Comparison of ENCODE assay signal across 21 mouse cellular contexts in the genomic region with DNA sequence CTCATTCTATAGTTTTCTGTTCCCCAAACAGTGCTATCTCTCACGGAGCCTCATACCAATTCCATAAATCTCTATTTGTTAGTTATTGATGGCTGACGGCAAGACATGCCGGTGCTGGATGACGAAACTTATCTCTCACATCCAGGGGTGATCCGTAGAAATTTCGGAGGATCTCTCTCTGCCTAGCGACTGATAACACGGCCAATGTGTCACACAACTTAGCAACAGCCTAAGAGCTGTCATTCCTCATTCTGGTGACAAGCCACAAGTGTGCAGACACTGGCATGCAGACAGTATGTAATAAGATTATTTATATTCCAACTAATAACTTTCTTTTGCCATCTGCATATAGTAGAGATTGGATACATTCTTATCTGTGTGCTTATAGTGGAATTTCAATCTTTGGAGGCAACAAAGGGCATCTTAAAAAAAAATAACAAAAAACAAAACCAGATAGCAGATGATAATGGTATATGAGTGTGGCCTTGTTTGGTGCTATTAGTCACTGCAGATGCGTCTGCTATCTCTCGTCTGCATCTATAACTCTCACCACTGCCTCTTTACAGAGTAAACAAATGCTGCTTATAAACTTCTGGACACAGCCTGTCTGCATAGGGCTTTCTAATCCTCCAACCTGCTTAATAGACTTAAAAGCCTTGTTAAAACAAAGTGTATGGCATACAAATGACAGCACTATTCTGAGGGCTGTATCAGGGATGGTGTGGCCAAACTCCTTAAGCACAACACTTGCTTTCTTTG. TPM values are rescaled to one million over a fixed set of nuclear protein-coding genes. Genes with fewer than 3 reads are reported as not detected.
DNase-seq lines count a peak whose midpoint lies in the region; ATAC-seq and TF ChIP-seq lines count a peak whose summit lies in the region.
"Had no signal": no experiment of that assay in that cellular context is flagged by ENCODE, and none has a peak within 500 bp of the region (broad histone marks: within the 10 kb centered on the region; RNA-seq: fewer than 3 reads in every experiment).

No protein-coding gene starts in this region.

- H3K4me1 ChIP-seq in liver, postnatal 0 days (ENCODE audit: insufficient read depth): no peaks in the 10 kb centered on the region
- no peaks in the 10 kb centered on the region for H3K4me1 ChIP-seq in liver, embryonic 11.5 days (replicated peaks; ENCODE audit: control insufficient read depth, insufficient read depth, low read length)
- peaks cover 5% of the 10 kb centered on the region; the same call in 1 of the 2 replicates for H3K4me1 ChIP-seq in liver, embryonic 15.5 days (replicated peaks)
- H3K4me1 ChIP-seq in hindbrain, embryonic 10.5 days (replicated peaks): no peaks in the 10 kb centered on the region
- peaks cover 13% of the 10 kb centered on the region for H3K4me1 ChIP-seq in forebrain, embryonic 12.5 days

- DNase-seq in liver: peak; percentile 8
- DNase-seq in liver, postnatal 0 days: no peak
- DNase-seq in liver, embryonic 11.5 days (ENCODE audit: low spot score): no peak
- no peak for DNase-seq in hindbrain, embryonic 10.5 days (ENCODE audit: low spot score)
- DNase-seq in lung, postnatal 25 days (ENCODE audit: low spot score): no peak
- DNase-seq: adrenal gland, adult 8-10 months; cerebellum, adult 18-20 months; cerebellum, adult 9-11 months; cerebellum, postnatal 36 days; gastrocnemius, postnatal 10 days; heart, adult 18-20 months; heart, postnatal 10 days; heart, postnatal 4 days had no signal

- WGBS in liver, postnatal 0 days (ENCODE audit: insufficient replicate concordance): 70% methylated on average over 10 of the region's 10 CpGs
- 60% methylated on average over 10 of the region's 10 CpGs for WGBS in liver, embryonic 11.5 days
- WGBS in liver, embryonic 15.5 days (ENCODE audit: insufficient replicate concordance): 47% methylated on average over 10 of the region's 10 CpGs
- 92% methylated on average over 10 of the region's 10 CpGs for WGBS in hindbrain, embryonic 10.5 days
- 91% methylated on average over 10 of the region's 10 CpGs for WGBS in forebrain, embryonic 12.5 days

- H3K4me3 ChIP-seq in liver, postnatal 0 days (ENCODE audit: low read depth, low read length): no peak overlapping the region
- H3K4me3 ChIP-seq in liver, embryonic 11.5 days (ENCODE audit: low read depth, low read length): no peak overlapping the region
- H3K4me3 ChIP-seq in liver, embryonic 15.5 days (replicated peaks): no peak overlapping the region
- no peak overlapping the region for H3K4me3 ChIP-seq in hindbrain, embryonic 10.5 days
- H3K4me3 ChIP-seq in forebrain, embryonic 12.5 days (replicated peaks): no peak overlapping the region
- H3K4me3 ChIP-seq: erythroblast, embryonic 14.5 days; forebrain, embryonic 10.5 days; forebrain, embryonic 15.5 days; heart, embryonic 10.5 days; hindbrain, embryonic 13.5 days had no signal

- no peaks in the 10 kb centered on the region for H3K9me3 ChIP-seq in liver, postnatal 0 days (ENCODE audit: low read length)
- H3K9me3 ChIP-seq in liver, embryonic 11.5 days (ENCODE audit: control insufficient read depth, low read length): no peaks in the 10 kb centered on the region
- H3K9me3 ChIP-seq in liver, embryonic 15.5 days (replicated peaks): no peaks in the 10 kb centered on the region
- H3K9me3 ChIP-seq in hindbrain, embryonic 10.5 days: no peaks in the 10 kb centered on the region
- H3K9me3 ChIP-seq in forebrain, embryonic 12.5 days: no peaks in the 10 kb centered on the region
- H3K9me3 ChIP-seq: forebrain, embryonic 10.5 days; forebrain, embryonic 15.5 days; heart, embryonic 10.5 days; hindbrain, embryonic 13.5 days had no signal

- H3K36me3 ChIP-seq in liver, postnatal 0 days (replicated peaks; ENCODE audit: insufficient read depth, low read length): no peaks in the 10 kb centered on the region
- H3K36me3 ChIP-seq in liver, embryonic 11.5 days (ENCODE audit: control insufficient read depth, insufficient read depth, low read length): no peaks in the 10 kb centered on the region
- H3K36me3 ChIP-seq in liver, embryonic 15.5 days (replicated peaks): no peaks in the 10 kb centered on the region
- no peaks in the 10 kb centered on the region for H3K36me3 ChIP-seq in hindbrain, embryonic 10.5 days
- H3K36me3 ChIP-seq in forebrain, embryonic 12.5 days (replicated peaks): no peaks in the 10 kb centered on the region
- H3K36me3 ChIP-seq: forebrain, embryonic 10.5 days; forebrain, embryonic 15.5 days; heart, embryonic 10.5 days; hindbrain, embryonic 13.5 days had no signal

- no peak for TF ChIP-seq EP300 in liver, postnatal 0 days (IDR thresholded peaks at IDR 0.05; ENCODE audit: low read depth)

- H3K27ac ChIP-seq in liver, postnatal 0 days (ENCODE audit: low read depth): no peak overlapping the region
- no peak overlapping the region for H3K27ac ChIP-seq in liver, embryonic 11.5 days (ENCODE audit: low read depth, low read length)
- H3K27ac ChIP-seq in liver, embryonic 15.5 days (replicated peaks): no peak overlapping the region
- H3K27ac ChIP-seq in hindbrain, embryonic 10.5 days: no peak overlapping the region
- H3K27ac ChIP-seq in forebrain, embryonic 12.5 days: no peak overlapping the region
- H3K27ac ChIP-seq: forebrain, embryonic 10.5 days; forebrain, embryonic 15.5 days; heart, embryonic 10.5 days; hindbrain, embryonic 13.5 days; hindbrain, postnatal 0 days had no signal

- no peak for TF ChIP-seq CTCF in liver, postnatal 0 days (IDR thresholded peaks at IDR 0.05; ENCODE audit: low read depth)

- no peak overlapping the region for H3K4me2 ChIP-seq in liver, postnatal 0 days (ENCODE audit: low read depth, low read length)
- H3K4me2 ChIP-seq in liver, embryonic 11.5 days: no peak overlapping the region
- H3K4me2 ChIP-seq in liver, embryonic 15.5 days: no peak overlapping the region; the same call in 1 of the 2 replicates
- no peak overlapping the region for H3K4me2 ChIP-seq in forebrain, embryonic 12.5 days
- H3K4me2 ChIP-seq: forebrain, embryonic 15.5 days; hindbrain, embryonic 13.5 days had no signal

- H3K9ac ChIP-seq in liver, postnatal 0 days (replicated peaks): no peak overlapping the region
- no peak overlapping the region for H3K9ac ChIP-seq in liver, embryonic 11.5 days (ENCODE audit: low read depth, low read length)
- no peak overlapping the region for H3K9ac ChIP-seq in liver, embryonic 15.5 days
- H3K9ac ChIP-seq in forebrain, embryonic 12.5 days: no peak overlapping the region
- H3K9ac ChIP-seq: forebrain, embryonic 15.5 days; hindbrain, embryonic 13.5 days had no signal

- H3K27me3 ChIP-seq in liver, postnatal 0 days (ENCODE audit: insufficient read depth, low read length): no peaks in the 10 kb centered on the region
- H3K27me3 ChIP-seq in liver, embryonic 11.5 days (replicated peaks; ENCODE audit: control insufficient read depth, insufficient read depth, low read length): no peaks in the 10 kb centered on the region
- H3K27me3 ChIP-seq in liver, embryonic 15.5 days: no peaks in the 10 kb centered on the region
- no peaks in the 10 kb centered on the region for H3K27me3 ChIP-seq in hindbrain, embryonic 10.5 days (ENCODE audit: insufficient read depth, poor library complexity, severe bottlenecking)
- H3K27me3 ChIP-seq in forebrain, embryonic 12.5 days: no peaks in the 10 kb centered on the region
- H3K27me3 ChIP-seq: forebrain, embryonic 15.5 days; hindbrain, embryonic 13.5 days had no signal

- ATAC-seq in liver, postnatal 0 days: no peak
- peak; percentile 82 for ATAC-seq in liver, embryonic 11.5 days (replicated peaks; ENCODE audit: low FRiP score)
- ATAC-seq in liver, embryonic 15.5 days (ENCODE audit: insufficient read depth): peak; percentile 71; the same call in 1 of the 2 replicates
- no peak for ATAC-seq in forebrain, embryonic 12.5 days (ENCODE audit: low FRiP score)
- ATAC-seq: forebrain, embryonic 15.5 days; hindbrain, postnatal 0 days had no signal

RNA-seq across cellular contexts. Expression of a gene that starts 47.7 kb away (rescaled TPM):
- 176 and 192 TPM in 2 replicates for polyA plus RNA-seq in liver, postnatal 0 days (2015; fragmentation: Nextera tagmentation; extraction: Ambion mirVana)
- 307 and 365 TPM in 2 replicates for polyA plus RNA-seq in liver, embryonic 11.5 days (2014; fragmentation: Nextera tagmentation; extraction: Ambion mirVana)
- polyA plus RNA-seq in liver, embryonic 15.5 days (2015; fragmentation: Nextera tagmentation; extraction: Ambion mirVana): 88.4 and 121 TPM in 2 replicates
- polyA plus RNA-seq in hindbrain, embryonic 10.5 days (2016; fragmentation: Nextera tagmentation; extraction: Ambion mirVana): 172 and 194 TPM in 2 replicates
- polyA plus RNA-seq in forebrain, embryonic 12.5 days (2016; fragmentation: Nextera tagmentation; extraction: Ambion mirVana): 198 and 203 TPM in 2 replicates

Comparison
In these comparisons a context has a peak if more than half of its experiments do, and no peak if none do; other contexts are left out.
1. ATAC-seq: peak in liver, embryonic 11.5 days (single experiment) and liver, embryonic 15.5 days (single experiment); none in liver, postnatal 0 days (single experiment) and forebrain, embryonic 12.5 days (single experiment).